Comparison of ENCODE assay signal across 16 mouse cellular contexts in genomic region chr10:71223101-71223500, GRCm38 (mm10).
"Had no signal": no experiment of that assay in that cellular context is flagged by ENCODE, and none has a peak within 500 bp of the region (broad histone marks: within the 10 kb centered on the region; RNA-seq: fewer than 3 reads in every experiment).

No protein-coding gene starts in this region.

- H3K27ac ChIP-seq: limb, embryonic 15.5 days; liver, embryonic 12.5 days; midbrain, embryonic 15.5 days; stomach, embryonic 15.5 days had no signal

- H3K4me1 ChIP-seq: midbrain, embryonic 15.5 days; stomach, embryonic 15.5 days had no signal

- H3K9ac ChIP-seq: limb, embryonic 15.5 days; liver, embryonic 12.5 days; lung, embryonic 14.5 days; midbrain, embryonic 15.5 days; stomach, embryonic 15.5 days had no signal

- H3K4me2 ChIP-seq: limb, embryonic 15.5 days; liver, embryonic 12.5 days; lung, embryonic 14.5 days; midbrain, embryonic 15.5 days; stomach, embryonic 15.5 days had no signal

- DNase-seq: kidney, adult 8-10 months; kidney, postnatal 25 days; layer of hippocampus, adult 9-11 months; layer of hippocampus, postnatal 36 days; lung, embryonic 14.5 days; lung, postnatal 10 days; lung, postnatal 4 days; retina, postnatal 1 day; right cerebral cortex, postnatal 4 days; spleen, adult 18-20 months; thymus, adult 2 months; thymus, postnatal 25 days had no signal

- H3K27me3 ChIP-seq: liver, embryonic 12.5 days; midbrain, embryonic 15.5 days; stomach, embryonic 15.5 days had no signal

- H3K9me3 ChIP-seq: limb, embryonic 15.5 days; liver, embryonic 12.5 days; midbrain, embryonic 15.5 days; stomach, embryonic 15.5 days had no signal

- H3K4me3 ChIP-seq: limb, embryonic 15.5 days; liver, embryonic 12.5 days; midbrain, embryonic 15.5 days; stomach, embryonic 15.5 days had no signal

- ATAC-seq: liver, embryonic 12.5 days; midbrain, embryonic 15.5 days had no signal
